Mouse (Mus musculus) CH12.LX (cell line): ENCODE measurements at regions not wholly inside any gene's neighbourhood (a gene's known extent, or its start where the extent isn't known, plus 50 kb on each side); places are given as distances from the start of the nearest gene placed in this dataset.

Experiments used
- DNase-seq: peaks from one replicate; pipeline ENCODE4 v3.0.0-alpha.2; 2013; ENCODE audit errors: extremely low read depth
- H3K27ac ChIP-seq: 2 replicates; pipeline ENCODE4 v1.5.1; 2012; ENCODE audit warnings: low read depth, mild to moderate bottlenecking, control low read depth, moderate library complexity; ENCODE audit not compliant: insufficient read depth
- H3K27me3 ChIP-seq: replicated peaks from 2 replicates; pipeline ENCODE3; 2012; ENCODE audit warnings: inconsistent platforms
- H3K36me3 ChIP-seq, 2 experiments: replicated peaks in 1 of 2; 2 replicates each; pipeline versions ENCODE3 to v1.6.1; 2012; ENCODE audit warnings: inconsistent platforms in 1 of 2, low read length in 1 of 2, mild to moderate bottlenecking in 1 of 2, mixed read lengths in 1 of 2, moderate library complexity in 1 of 2; ENCODE audit not compliant: control insufficient read depth in 1 of 2, insufficient read depth in 1 of 2
- H3K4me1 ChIP-seq, 2 experiments: 2 replicates each; pipeline ENCODE4 v1.6.1; 2012; ENCODE audit warnings: inconsistent platforms in 1 of 2, moderate library complexity in 1 of 2; ENCODE audit not compliant: insufficient read depth in 2 of 2, control insufficient read depth in 1 of 2
- H3K4me2 ChIP-seq: 2 replicates; pipeline ENCODE4 v1.6.1; 2012; ENCODE audit warnings: low read depth, mild to moderate bottlenecking, control low read depth; ENCODE audit not compliant: poor library complexity, insufficient read depth, severe bottlenecking
- H3K4me3 ChIP-seq, 3 experiments: fragments of 150-350 bp in 1 of 3; sonication (generic) in 1 of 3; replicated peaks in 1 of 3; 2 replicates each; pipeline versions ENCODE3 to v1.5.1; 2011 to 2012; ENCODE audit warnings: low read depth in 2 of 3, low read length in 2 of 3, mild to moderate bottlenecking in 2 of 3, moderate library complexity in 2 of 3, control low read depth in 1 of 3, improper control_type of control experiment in 1 of 3, inconsistent platforms in 1 of 3, mixed read lengths in 1 of 3; ENCODE audit not compliant: poor library complexity in 1 of 3
- H3K79me2 ChIP-seq: replicated peaks from 2 replicates; pipeline ENCODE4 v1.6.1; 2012; ENCODE audit warnings: mild to moderate bottlenecking, moderate library complexity; ENCODE audit not compliant: control insufficient read depth, poor library complexity, insufficient read depth, severe bottlenecking; ENCODE audit errors: extremely low read depth
- H3K9ac ChIP-seq: 2 replicates; pipeline ENCODE4 v1.6.1; 2012; ENCODE audit warnings: low read depth, mild to moderate bottlenecking, control low read depth, moderate library complexity; ENCODE audit not compliant: insufficient read depth
- H3K9me3 ChIP-seq: replicated peaks from 2 replicates; pipeline ENCODE3; 2012; ENCODE audit warnings: low read length, inconsistent platforms, mixed read lengths
- BHLHE40 ChIP-seq: IDR thresholded peaks from 2 replicates; pipeline ENCODE4 v1.6.1; 2011; ENCODE audit warnings: mild to moderate bottlenecking, low read depth, low read length, improper control_type of control experiment
- CHD1 ChIP-seq: IDR thresholded peaks from 2 replicates; pipeline ENCODE4 v1.6.1; 2012; ENCODE audit warnings: low read depth, low read length, improper control_type of control experiment, inconsistent platforms
- CTCF ChIP-seq, 2 experiments: IDR thresholded peaks in 1 of 2; conservative IDR thresholded peaks in 1 of 2; 2 replicates each; pipeline ENCODE4 v1.5.1; 2011 to 2012; ENCODE audit warnings: low read depth in 2 of 2, low read length in 2 of 2, improper control_type of control experiment in 1 of 2, inconsistent platforms in 1 of 2, mild to moderate bottlenecking in 1 of 2, moderate library complexity in 1 of 2
- ELF1 ChIP-seq: IDR thresholded peaks from 2 replicates; pipeline ENCODE4 v1.6.1; 2014; ENCODE audit warnings: low read depth, mild to moderate bottlenecking, inconsistent platforms, low read length, improper control_type of control experiment
- EP300 ChIP-seq: IDR thresholded peaks from 2 replicates; pipeline ENCODE4 v1.6.1; 2011; ENCODE audit warnings: low read length, improper control_type of control experiment
- ETS1 ChIP-seq: conservative IDR thresholded peaks from 2 replicates; pipeline ENCODE4 v1.6.1; 2012; ENCODE audit warnings: low read depth, mild to moderate bottlenecking, inconsistent platforms, low read length, improper control_type of control experiment, moderate library complexity
- IRF4 ChIP-seq: IDR thresholded peaks from 2 replicates; pipeline ENCODE4 v1.6.1; 2014; ENCODE audit warnings: low read depth, mild to moderate bottlenecking, inconsistent platforms, low read length, improper control_type of control experiment
- JUND ChIP-seq: conservative IDR thresholded peaks from 2 replicates; pipeline ENCODE4 v1.6.1; 2011; ENCODE audit warnings: low read depth, low read length, improper control_type of control experiment
- KAT2A ChIP-seq: IDR thresholded peaks from 2 replicates; pipeline ENCODE4 v1.6.1; 2012; ENCODE audit warnings: low read length, improper control_type of control experiment, inconsistent platforms; ENCODE audit not compliant: insufficient replicate concordance
- MEF2A ChIP-seq: IDR thresholded peaks from 2 replicates; pipeline ENCODE4 v1.6.1; 2014; ENCODE audit warnings: low read depth, mild to moderate bottlenecking, inconsistent platforms, low read length, improper control_type of control experiment, borderline replicate concordance
- MXI1 ChIP-seq: IDR thresholded peaks from 2 replicates; pipeline ENCODE4 v1.6.1; 2011; ENCODE audit warnings: mild to moderate bottlenecking, low read depth, low read length, improper control_type of control experiment
- NRF1 ChIP-seq: IDR thresholded peaks from 2 replicates; pipeline ENCODE4 v1.6.1; 2014; ENCODE audit warnings: low read depth, mild to moderate bottlenecking, inconsistent platforms, low read length, improper control_type of control experiment, moderate library complexity
- POLR2A ChIP-seq: IDR thresholded peaks from 2 replicates; pipeline ENCODE4 v1.6.1; 2011; ENCODE audit warnings: low read depth, mild to moderate bottlenecking, improper control_type of control experiment, low read length
- POLR2AphosphoS2 ChIP-seq: IDR thresholded peaks from 2 replicates; pipeline ENCODE4 v1.6.1; 2011; ENCODE audit warnings: low read depth, low read length, improper control_type of control experiment
- RAD21 ChIP-seq: IDR thresholded peaks from 2 replicates; pipeline ENCODE4 v1.6.1; 2011; ENCODE audit warnings: low read depth, mild to moderate bottlenecking, low read length, improper control_type of control experiment, moderate library complexity
- RCOR1 ChIP-seq: conservative IDR thresholded peaks from 2 replicates; pipeline ENCODE4 v1.6.1; 2012; ENCODE audit warnings: low read depth, mild to moderate bottlenecking, inconsistent platforms, low read length, improper control_type of control experiment
- SIN3A ChIP-seq: IDR thresholded peaks from 2 replicates; pipeline ENCODE4 v1.6.1; 2012; ENCODE audit warnings: low read length, improper control_type of control experiment, inconsistent platforms
- ZMIZ1 ChIP-seq: IDR thresholded peaks from 2 replicates; pipeline ENCODE4 v1.6.1; 2012; ENCODE audit warnings: low read depth, mild to moderate bottlenecking, inconsistent platforms, low read length, improper control_type of control experiment
- ZNF384 ChIP-seq: IDR thresholded peaks from 2 replicates; pipeline ENCODE4 v1.6.1; 2012; ENCODE audit warnings: low read depth, low read length, improper control_type of control experiment, inconsistent platforms
- dilution Hi-C: fragments of 300-500 bp; cut with MboI; formaldehyde crosslinking; loops from 2 replicates; pipeline ENCODE4 v1.14.3; 2020; ENCODE audit warnings: low sequenced_read_pairs; ENCODE audit not compliant: extremely low pct_unique_long_range_greater_than_20kb, extremely low pct_ligation_motif_present
- in situ Hi-C: fragments of 300-500 bp; cut with MboI; formaldehyde crosslinking; loops from 3 replicates; pipeline ENCODE4 v1.14.3; 2019; ENCODE audit warnings: low sequenced_read_pairs, low pct_ligation_motif_present, low pct_unique_long_range_greater_than_20kb, mixed read lengths

DNA sequence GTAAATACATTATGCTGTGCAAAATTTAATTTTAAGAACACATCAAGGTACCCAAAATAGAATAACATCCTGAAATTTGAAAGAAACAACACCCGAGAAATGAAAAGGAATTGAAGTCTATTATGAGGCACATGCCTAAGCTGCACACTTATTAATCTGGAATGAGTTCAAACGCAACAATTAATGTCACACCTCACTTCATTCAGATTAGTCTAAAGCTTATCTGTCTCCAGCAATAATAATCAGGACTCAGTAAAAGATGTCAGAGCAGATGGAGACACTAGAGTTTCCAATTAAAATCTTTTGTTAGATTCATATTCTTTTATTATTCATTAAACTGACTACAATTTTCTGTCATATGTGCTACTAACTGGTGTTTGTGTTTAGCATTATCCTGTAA, 308.2 kb upstream of the Ccdc54 start:
- no peak for DNase-seq
- Histone ChIP-seq H3K9ac (no peak overlapping the region), H3K79me2 (no peaks in the 10 kb centered on the region), H3K4me1 (no peaks in the 10 kb centered on the region), H3K27me3 (no peaks in the 10 kb centered on the region), H3K4me2 (no peak overlapping the region), H3K27ac (no peak overlapping the region), H3K4me3 (no peak overlapping the region), H3K36me3 (no peaks in the 10 kb centered on the region), H3K9me3 (no peaks in the 10 kb centered on the region)
- dilution Hi-C loops, result no loop called here
- in situ Hi-C loops, result no loop called here
- TF ChIP-seq POLR2A (no peak), MEF2A (no peak), BHLHE40 (no peak), RCOR1 (no peak), MXI1 (no peak), ZNF384 (no peak), KAT2A (no peak), POLR2AphosphoS2 (no peak), ETS1 (no peak)

DNA sequence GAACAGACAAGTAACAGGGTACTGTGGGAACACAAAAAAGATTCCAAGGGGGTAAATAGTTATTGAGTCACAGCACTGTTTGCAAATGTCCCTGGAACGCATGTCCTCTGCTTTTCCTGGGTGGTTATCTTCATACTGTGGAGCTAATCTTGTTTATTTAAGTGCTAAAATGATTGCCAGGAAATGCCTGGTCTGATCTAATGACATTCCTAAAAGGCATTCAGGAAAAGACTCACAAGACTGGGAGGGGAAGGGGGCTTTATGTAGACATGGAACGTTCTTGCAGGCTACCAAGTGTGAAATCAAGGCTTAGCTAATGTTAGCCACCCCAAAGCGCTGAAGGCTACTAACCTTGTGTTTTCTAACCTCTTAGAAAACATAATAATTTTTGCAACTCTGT, 287.0 kb upstream of the Ccdc54 start:
- DNase-seq, result no peak
- Histone ChIP-seq H3K36me3 (no peaks in the 10 kb centered on the region), H3K4me2 (no peak overlapping the region), H3K4me3 (no peak overlapping the region), H3K4me1 (no peaks in the 10 kb centered on the region), H3K9me3 (no peaks in the 10 kb centered on the region), H3K27me3 (no peaks in the 10 kb centered on the region), H3K27ac (no peak overlapping the region), H3K79me2 (no peaks in the 10 kb centered on the region), H3K9ac (no peak overlapping the region)
- in situ Hi-C loops, result no loop called here
- dilution Hi-C loops, result no loop called here
- no peak for TF ChIP-seq JUND
- no peak for TF ChIP-seq MEF2A
- TF ChIP-seq CHD1, result no peak

DNA sequence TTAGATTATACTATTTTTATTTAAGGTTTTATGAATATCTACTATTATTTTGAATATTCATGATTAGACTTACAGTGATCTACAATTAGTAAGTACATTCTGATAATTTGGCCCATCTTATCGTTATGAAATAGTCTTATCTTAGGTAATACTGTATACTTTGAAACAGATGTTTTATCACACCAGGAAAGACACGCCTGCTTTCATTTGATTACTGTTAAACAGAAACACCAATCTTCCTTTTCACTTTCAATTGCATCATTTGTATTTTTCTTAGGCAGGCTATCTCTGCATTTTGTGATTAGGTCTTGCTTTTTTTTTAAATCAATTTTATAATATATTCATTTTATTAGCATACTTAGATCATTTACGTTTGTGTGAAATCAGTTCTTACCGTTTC, 280.4 kb upstream of the Ccdc54 start:
- in situ Hi-C loops (no loop called here), dilution Hi-C loops (no loop called here)
- H3K9me3 ChIP-seq, result no peaks in the 10 kb centered on the region
- H3K4me1 ChIP-seq, result no peaks in the 10 kb centered on the region
- no peak overlapping the region for H3K9ac ChIP-seq
- TF ChIP-seq RAD21 (no peak), POLR2AphosphoS2 (no peak), ZMIZ1 (no peak), KAT2A (no peak), SIN3A (no peak), JUND (no peak), CTCF (conservative IDR thresholded peaks at IDR 0.05 in 1 of 2, IDR thresholded peaks at IDR 0.05 in 1 of 2; ENCODE audit: low read depth in 2 of 2, low read length in 2 of 2) (no peak), CHD1 (no peak), IRF4 (no peak), EP300 (no peak), ELF1 (no peak), NRF1 (no peak), RCOR1 (no peak), ZNF384 (no peak)
- H3K79me2 ChIP-seq, result no peaks in the 10 kb centered on the region
- H3K36me3 ChIP-seq, result no peaks in the 10 kb centered on the region
- H3K27me3 ChIP-seq, result no peaks in the 10 kb centered on the region
- H3K4me2 ChIP-seq, result no peak overlapping the region
- H3K4me3 ChIP-seq, result no peak overlapping the region
- no peak for DNase-seq
- no peak overlapping the region for H3K27ac ChIP-seq
